Mouse (Mus musculus): ENCODE results near the gene Lamc3.

- TF ChIP-seq GATA1 (IDR thresholded peaks at IDR 0.05; ENCODE audit: low read length): no peak
- no peak for TF ChIP-seq TAL1 (IDR thresholded peaks at IDR 0.05; ENCODE audit: low read length)
These were observed 47.5 kb downstream of the Lamc3 start for GRCm38 (mm10) chr2:31934551-31934950.

Measured in erythroblast, embryonic 14.5 days (primary cell).